Mouse (Mus musculus) heart, embryonic 11.5 days (tissue): Measurements from ENCODE around the gene Fhad1. TPM values are rescaled to one million over a fixed set of nuclear protein-coding genes. Genes with fewer than 3 reads are reported as not detected.

Experiments
- ATAC-seq: fragments of 200-750 bp; cut with Nextera tagmentation; replicated peaks from 2 replicates; pipeline ENCODE4 v1.8.0; 2017; ENCODE audit warnings: moderate library complexity; ENCODE audit not compliant: insufficient number of reproducible peaks, low FRiP score, low TSS enrichment
- H3K27ac ChIP-seq: fragments of 300-500 bp; sonication (generic); 2 replicates; pipeline ENCODE4 v1.5.1; 2014; ENCODE audit warnings: mild to moderate bottlenecking, low read depth, low read length
- H3K27me3 ChIP-seq: fragments of 300-500 bp; sonication (generic); 2 replicates; pipeline ENCODE4 v1.6.1; 2014; ENCODE audit warnings: mild to moderate bottlenecking, low read length, mixed read lengths; ENCODE audit not compliant: control insufficient read depth, insufficient read depth
- H3K36me3 ChIP-seq: fragments of 300-500 bp; sonication (generic); 2 replicates; pipeline ENCODE4 v1.6.1; 2014; ENCODE audit warnings: mild to moderate bottlenecking, low read length, moderate library complexity, mixed read lengths; ENCODE audit not compliant: control insufficient read depth, insufficient read depth
- H3K4me1 ChIP-seq: fragments of 300-500 bp; sonication (generic); 2 replicates; pipeline ENCODE4 v1.6.1; 2014; ENCODE audit warnings: low read length; ENCODE audit not compliant: control insufficient read depth, insufficient read depth
- H3K4me2 ChIP-seq: fragments of 300-500 bp; sonication (generic); 2 replicates; pipeline ENCODE4 v1.6.1; 2014; ENCODE audit warnings: mild to moderate bottlenecking, moderate library complexity
- H3K4me3 ChIP-seq: fragments of 300-500 bp; sonication (generic); 2 replicates; pipeline ENCODE4 v1.5.1; 2014; ENCODE audit warnings: low read depth, low read length
- H3K9ac ChIP-seq: fragments of 300-500 bp; sonication (generic); 2 replicates; pipeline ENCODE4 v1.6.1; 2014; ENCODE audit warnings: mild to moderate bottlenecking, low read depth, low read length, moderate library complexity
- H3K9me3 ChIP-seq: fragments of 300-500 bp; sonication (generic); replicated peaks from 2 replicates; pipeline ENCODE4 v1.6.1; 2016; ENCODE audit warnings: low read length; ENCODE audit not compliant: control insufficient read depth
- WGBS: fragments of 180-500 bp; shearing (Covaris S2); extraction: QIAGEN DNeasy Blood & Tissue Kit; methylation state at CpG from one replicate; pipeline ENCODE4 v1.1.7; 2014; ENCODE audit not compliant: insufficient replicate concordance; 5-methylcytosine and 5-hydroxymethylcytosine counted together
- polyA plus RNA-seq: library from polyadenylated mRNA; unstranded; fragments of >200 nt; fragmentation: Nextera tagmentation; extraction: Ambion mirVana; gene quantifications from 2 replicates; pipeline ENCODE4 v1.2.1, GENCODE M21; 2014

Gene Fhad1
- polyA plus RNA-seq, 1 experiment from 2014 or later = 3.8 TPM

- Histone ChIP-seq H3K4me2 (no peak overlapping the region), H3K27me3 (no peaks in the 10 kb centered on the region), H3K36me3 (no peaks in the 10 kb centered on the region), H3K9me3 (no peaks in the 10 kb centered on the region), H3K27ac (no peak overlapping the region), H3K4me3 (no peak overlapping the region), H3K4me1 (peaks cover 5% of the 10 kb centered on the region), H3K9ac (no peak overlapping the region)
- WGBS = 84% methylated on average over 2 of the region's 2 CpGs
- no peak for ATAC-seq
Measured at GRCm38 (mm10) chr4:142024536-142024935, 9.7 kb upstream of the Fhad1 start.

- Histone ChIP-seq H3K36me3 (no peaks in the 10 kb centered on the region), H3K9ac (no peak overlapping the region), H3K27ac (no peak overlapping the region), H3K4me2 (no peak overlapping the region), H3K4me3 (no peak overlapping the region), H3K27me3 (no peaks in the 10 kb centered on the region), H3K4me1 (peaks cover 1% of the 10 kb centered on the region; the same call in 1 of the 2 replicates), H3K9me3 (no peaks in the 10 kb centered on the region)
- 71% methylated on average over 4 of the region's 4 CpGs for WGBS
- ATAC-seq = no peak
Measured at GRCm38 (mm10) chr4:142023166-142023565, 8.3 kb upstream of the Fhad1 start.

- H3K27ac ChIP-seq = 0 out of 2 replicates have a peak overlapping the region, but pooled peaks have one; percentile 22
- WGBS = 11% methylated on average over 15 of the region's 15 CpGs
- H3K4me3 ChIP-seq = peak overlapping the region; percentile 17; the same call in 1 of the 2 replicates
- H3K4me2 ChIP-seq = peak overlapping the region; percentile 51
- H3K9ac ChIP-seq = no peak overlapping the region
- no peaks in the 10 kb centered on the region for H3K36me3 ChIP-seq
- ATAC-seq = peak; percentile 83
- H3K9me3 ChIP-seq = no peaks in the 10 kb centered on the region
- H3K4me1 ChIP-seq = peaks cover 28% of the 10 kb centered on the region
- peaks cover 12% of the 10 kb centered on the region for H3K27me3 ChIP-seq
Measured at GRCm38 (mm10) chr4:142017686-142018085, 2.8 kb upstream of the Fhad1 start.

GRCm38 (mm10) chr4:142011236-142011635, 3.6 kb downstream of the Fhad1 start:
- Histone ChIP-seq H3K27me3 (peaks cover 15% of the 10 kb centered on the region), H3K9ac (no peak overlapping the region), H3K9me3 (no peaks in the 10 kb centered on the region), H3K4me2 (no peak overlapping the region), H3K27ac (no peak overlapping the region), H3K36me3 (no peaks in the 10 kb centered on the region), H3K4me3 (no peak overlapping the region), H3K4me1 (peaks cover 16% of the 10 kb centered on the region)
- WGBS = 86% methylated on average over 13 of the region's 13 CpGs
- ATAC-seq = no peak

GRCm38 (mm10) chr4:142010441-142010840, 4.4 kb downstream of the Fhad1 start:
- Histone ChIP-seq H3K4me3 (no peak overlapping the region), H3K36me3 (no peaks in the 10 kb centered on the region), H3K4me1 (peaks cover 13% of the 10 kb centered on the region), H3K27me3 (peaks cover 15% of the 10 kb centered on the region), H3K4me2 (no peak overlapping the region), H3K9ac (no peak overlapping the region), H3K27ac (no peak overlapping the region), H3K9me3 (no peaks in the 10 kb centered on the region)
- no peak for ATAC-seq
- 80% methylated on average over 7 of the region's 7 CpGs for WGBS

- no peak overlapping the region for H3K4me2 ChIP-seq
- no peak for ATAC-seq
- H3K36me3 ChIP-seq = no peaks in the 10 kb centered on the region
- H3K4me3 ChIP-seq = no peak overlapping the region
- H3K9me3 ChIP-seq = no peaks in the 10 kb centered on the region
- WGBS = 78% methylated on average over 11 of the region's 11 CpGs
- no peak overlapping the region for H3K27ac ChIP-seq
- H3K27me3 ChIP-seq = 0 out of 2 replicates have a peak, but pooled peaks cover 4% of the 10 kb centered on the region
- no peak overlapping the region for H3K9ac ChIP-seq
- peaks cover 5% of the 10 kb centered on the region; the same call in 1 of the 2 replicates for H3K4me1 ChIP-seq
Measured at GRCm38 (mm10) chr4:142008206-142008605, 6.7 kb downstream of the Fhad1 start.

GRCm38 (mm10) chr4:142000581-142000980, 14.3 kb downstream of the Fhad1 start:
- H3K36me3 ChIP-seq = no peaks in the 10 kb centered on the region
- no peaks in the 10 kb centered on the region for H3K27me3 ChIP-seq
- H3K27ac ChIP-seq = no peak overlapping the region
- no peak overlapping the region for H3K9ac ChIP-seq
- ATAC-seq = no peak
- H3K9me3 ChIP-seq = no peaks in the 10 kb centered on the region
- 55% methylated on average over 9 of the region's 9 CpGs for WGBS
- no peak overlapping the region for H3K4me2 ChIP-seq
- no peak overlapping the region for H3K4me3 ChIP-seq
- no peaks in the 10 kb centered on the region for H3K4me1 ChIP-seq

GRCm38 (mm10) chr4:141999494-142000074, 15.3 kb downstream of the Fhad1 start:
- Histone ChIP-seq H3K36me3 (no peaks in the 10 kb centered on the region), H3K4me1 (no peaks in the 10 kb centered on the region), H3K9ac (no peak overlapping the region), H3K4me3 (no peak overlapping the region), H3K4me2 (no peak overlapping the region), H3K27ac (no peak overlapping the region), H3K27me3 (no peaks in the 10 kb centered on the region), H3K9me3 (no peaks in the 10 kb centered on the region)
- ATAC-seq = no peak
- 58% methylated on average over 7 of the region's 7 CpGs for WGBS

GRCm38 (mm10) chr4:141998282-141998821, 16.5 kb downstream of the Fhad1 start:
- WGBS = 30% methylated on average over 11 of the region's 11 CpGs
- H3K4me2 ChIP-seq = peak overlapping the region; percentile 48

More at GRCm38 (mm10) chr4:141998282-141998821, 16.5 kb downstream of the Fhad1 start:
- Histone ChIP-seq H3K4me1 (no peaks in the 10 kb centered on the region), H3K4me3 (peak overlapping the region; percentile 27; the same call in 1 of the 2 replicates), H3K9me3 (no peaks in the 10 kb centered on the region), H3K36me3 (no peaks in the 10 kb centered on the region), H3K27me3 (no peaks in the 10 kb centered on the region), H3K27ac (no peak overlapping the region), H3K9ac (peak overlapping the region; percentile 55; the same call in 1 of the 2 replicates)
- no peak for ATAC-seq
